Mouse (Mus musculus): ENCODE measurements around the gene Grin2c.

Gene Grin2c

DNA sequence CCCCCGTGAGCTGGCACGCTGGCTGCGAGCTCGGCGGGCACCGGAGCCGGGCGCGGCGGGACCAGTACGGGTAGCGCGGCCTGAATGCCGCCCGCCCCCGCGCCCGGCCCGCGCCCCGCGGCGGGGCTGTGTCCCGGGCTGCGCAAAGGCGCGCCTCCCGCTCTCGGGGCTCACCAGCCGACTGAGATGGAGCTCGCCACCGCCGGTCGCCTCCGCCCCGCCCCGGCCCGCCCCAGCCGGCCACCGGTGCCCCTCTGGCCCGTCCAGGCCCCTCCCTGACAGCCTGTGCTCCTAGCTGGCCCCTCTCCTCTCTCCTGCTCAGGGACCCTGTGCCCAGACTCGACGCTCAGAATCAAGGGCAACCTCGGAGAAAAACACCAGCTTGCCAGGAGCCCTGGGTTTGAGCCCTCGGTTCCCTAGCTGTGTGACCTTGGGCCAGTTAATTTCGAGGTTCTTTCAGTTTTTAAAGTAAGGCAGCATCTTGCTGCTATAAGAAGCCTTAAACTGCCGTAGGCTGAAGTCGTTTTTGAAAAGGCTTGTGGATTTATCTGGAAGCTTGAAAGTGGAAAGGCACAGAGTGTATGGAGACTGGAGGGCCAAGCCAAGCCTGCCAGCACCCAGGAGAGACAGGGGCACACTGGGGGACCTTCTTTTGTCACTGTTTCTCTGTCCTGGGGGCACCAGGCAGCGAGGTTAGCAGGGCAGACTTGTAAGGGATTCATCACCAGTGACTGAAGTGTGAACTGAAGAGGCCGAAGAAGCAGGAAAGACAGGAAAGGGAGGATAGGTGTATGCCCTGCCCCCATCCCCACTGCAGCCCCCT is at the start of gene Grin2c:
Gene Grin2c (minus strand): TSS at position 183 of the 823 bp plus-strand sequence.
- DNase-seq (ENCODE audit: extremely low spot score, low spot score): no peak

DNA sequence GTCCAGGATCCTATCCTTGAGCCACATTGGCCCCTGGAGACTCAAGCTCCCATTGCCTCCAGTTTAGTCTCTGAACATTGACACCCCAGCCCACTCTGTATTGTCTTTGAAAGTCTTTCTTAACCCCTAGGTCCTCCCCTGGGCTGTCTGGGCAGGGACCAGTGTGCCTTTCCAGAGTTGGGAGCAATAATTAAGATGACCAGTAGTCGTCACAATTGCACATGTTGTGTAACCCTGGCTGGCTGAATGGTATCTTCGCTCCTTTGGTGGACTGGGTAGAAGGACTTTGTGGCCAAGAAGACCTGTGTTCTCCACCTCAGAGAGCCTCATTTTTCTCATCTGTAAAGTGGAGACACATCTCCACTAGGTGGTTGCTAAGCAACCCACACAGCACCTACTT is 47.2 kb upstream of the Grin2c start:
- no peak for DNase-seq (ENCODE audit: extremely low spot score, low spot score)

- no peak for DNase-seq (ENCODE audit: extremely low spot score, low spot score)
These were observed 41.7 kb upstream of the Grin2c start for GRCm38 (mm10) chr11:115308781-115309180.

DNA sequence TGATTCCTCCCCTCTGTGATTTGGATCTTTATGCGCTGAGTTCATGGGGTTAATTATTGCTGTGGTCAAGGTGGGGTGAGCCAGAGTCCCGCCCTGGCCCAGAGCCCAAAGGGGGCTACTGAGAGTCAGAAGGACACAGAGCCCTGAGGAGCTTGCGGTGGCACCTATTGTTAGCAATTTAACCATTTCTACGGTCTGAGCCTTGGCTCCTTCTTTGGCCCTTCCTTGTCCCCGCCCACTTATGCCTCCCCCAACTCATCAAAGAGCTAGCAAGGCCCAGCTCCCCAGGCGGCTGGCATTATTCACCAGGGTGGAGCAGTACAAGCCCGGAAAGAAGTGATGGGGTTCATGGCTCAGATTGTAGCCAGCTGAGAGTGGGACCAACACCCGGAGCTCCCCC is 39.8 kb upstream of the Grin2c start, which contains the start of gene Otop2:
Gene Otop2 (plus strand): TSS at position 301 of the 400 bp plus-strand sequence.
- DNase-seq (ENCODE audit: extremely low spot score, low spot score): no peak

- DNase-seq (ENCODE audit: extremely low spot score, low spot score): no peak
These were observed 36.1 kb upstream of the Grin2c start for GRCm38 (mm10) chr11:115303167-115303566.

- no peak for DNase-seq (ENCODE audit: extremely low spot score, low spot score)
These were observed 34.3 kb upstream of the Grin2c start for GRCm38 (mm10) chr11:115301351-115301750.

GRCm38 (mm10) chr11:115300745-115301144 is 33.7 kb upstream of the Grin2c start:
- DNase-seq (ENCODE audit: extremely low spot score, low spot score): no peak

DNA sequence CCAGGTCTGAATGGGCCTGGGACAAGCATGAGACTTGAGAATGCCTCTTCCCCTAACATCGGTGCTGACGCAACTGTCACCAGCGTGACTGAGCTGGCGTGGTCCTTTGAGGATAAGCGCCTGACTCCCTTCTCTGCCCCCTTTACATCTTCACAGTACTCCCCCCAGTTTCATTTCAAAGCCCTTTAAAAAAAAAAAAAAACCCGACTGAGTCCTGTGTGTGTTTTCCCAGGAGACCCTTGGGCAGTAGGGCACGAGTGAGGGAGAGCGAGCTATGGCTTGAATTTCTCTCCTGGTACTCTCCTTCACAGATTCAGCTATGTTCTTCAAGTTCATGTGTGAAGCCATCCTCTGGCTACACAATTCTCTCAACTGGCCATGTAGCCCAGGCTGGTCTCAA is 31.1 kb upstream of the Grin2c start:
- no peak for DNase-seq (ENCODE audit: extremely low spot score, low spot score)

DNA sequence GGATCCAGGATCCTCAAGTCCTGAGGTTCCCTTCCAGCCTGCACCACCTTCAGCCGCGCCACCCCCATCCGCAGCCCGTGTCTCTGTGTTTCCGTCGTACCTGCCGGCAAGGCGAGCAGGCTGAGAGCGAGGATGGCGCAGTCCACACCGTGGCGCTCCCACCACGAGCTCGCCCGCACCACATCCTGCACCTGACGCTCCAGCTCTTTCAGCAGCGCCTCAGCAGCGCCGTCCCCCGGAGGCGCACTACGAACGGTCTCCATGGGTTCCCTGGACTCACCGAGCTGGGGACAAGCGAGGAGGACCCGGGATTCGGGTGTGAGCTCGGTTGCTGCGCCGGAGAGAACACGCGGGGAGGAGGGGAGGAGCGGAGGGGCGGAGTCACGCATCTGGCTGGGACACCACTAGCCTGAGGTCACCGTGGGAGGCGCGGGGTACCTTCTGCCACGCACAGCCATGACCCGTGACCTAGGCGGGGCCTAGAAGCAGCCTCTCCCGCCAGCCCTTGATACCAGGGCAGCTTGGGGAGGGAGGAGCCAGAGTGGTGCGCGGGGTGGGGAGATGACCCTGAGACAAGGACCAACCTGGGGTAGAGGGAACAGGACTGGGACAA is 30.3 kb upstream of the Grin2c start, which contains the start of gene Fads6:
Gene Fads6 (minus strand): TSS at position 450 of the 613 bp plus-strand sequence.
- peak; percentile 49 for DNase-seq (ENCODE audit: extremely low spot score, low spot score)

DNA sequence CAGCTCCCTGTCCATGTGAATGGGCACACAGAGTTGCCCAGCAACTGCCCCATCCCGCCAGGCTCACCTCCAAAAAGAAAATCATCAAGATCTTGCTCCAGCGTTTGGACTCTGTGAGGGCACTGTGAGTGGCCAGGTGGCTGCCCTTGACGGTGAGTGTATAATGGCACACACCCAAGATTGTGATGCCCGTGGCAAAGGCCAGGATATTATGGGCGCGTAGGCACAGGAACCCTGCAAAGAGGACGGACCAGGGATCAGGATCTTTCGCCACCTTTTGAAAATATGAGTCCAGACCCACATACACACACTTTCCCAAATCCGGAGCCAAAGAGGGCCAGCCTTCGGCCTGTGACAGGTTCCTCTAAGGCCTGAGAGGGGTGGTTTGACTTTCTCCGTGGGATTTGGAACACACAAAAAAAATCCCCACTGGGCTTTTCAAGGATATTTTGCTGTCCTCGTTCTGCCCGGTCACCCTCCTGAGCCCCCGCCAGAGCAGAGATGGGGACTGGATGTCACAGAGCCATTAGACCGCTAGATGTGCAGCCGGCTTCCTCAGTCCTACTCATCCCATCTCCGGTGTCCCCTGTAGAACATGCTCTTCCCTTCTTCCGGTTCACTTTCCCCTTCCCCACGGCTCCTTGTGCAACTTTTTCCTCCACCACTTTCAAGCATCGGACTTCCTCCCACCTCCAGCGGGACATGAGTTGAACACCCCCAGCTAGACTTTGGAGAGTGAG is 29.6 kb upstream of the Grin2c start:
- DNase-seq (ENCODE audit: extremely low spot score, low spot score): no peak

GRCm38 (mm10) chr11:115295939-115296338 is 28.9 kb upstream of the Grin2c start:
- no peak for DNase-seq (ENCODE audit: extremely low spot score, low spot score)

- no peak for DNase-seq (ENCODE audit: extremely low spot score, low spot score)
These were observed 25.8 kb upstream of the Grin2c start for GRCm38 (mm10) chr11:115292631-115293375.

DNA sequence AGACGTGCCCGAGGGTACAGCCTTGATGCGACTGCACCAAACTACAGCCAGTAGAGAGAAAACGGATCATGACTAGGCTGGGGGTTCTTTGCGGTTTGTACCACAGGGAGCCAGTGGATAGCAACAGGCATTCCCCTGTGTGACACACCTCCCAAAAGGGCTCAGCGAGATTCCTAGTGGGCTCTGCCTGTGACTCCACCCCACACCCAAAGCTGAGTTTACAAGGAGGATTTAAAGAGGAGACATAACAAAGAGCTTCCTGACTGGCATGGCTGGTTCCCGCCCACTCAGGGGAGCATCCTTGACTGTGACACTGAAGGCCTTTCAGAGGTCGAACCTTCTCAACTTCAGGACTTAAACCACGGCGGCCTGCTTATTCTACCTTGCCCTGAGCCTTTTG is 24.5 kb upstream of the Grin2c start:
- no peak for DNase-seq (ENCODE audit: extremely low spot score, low spot score)

DNA sequence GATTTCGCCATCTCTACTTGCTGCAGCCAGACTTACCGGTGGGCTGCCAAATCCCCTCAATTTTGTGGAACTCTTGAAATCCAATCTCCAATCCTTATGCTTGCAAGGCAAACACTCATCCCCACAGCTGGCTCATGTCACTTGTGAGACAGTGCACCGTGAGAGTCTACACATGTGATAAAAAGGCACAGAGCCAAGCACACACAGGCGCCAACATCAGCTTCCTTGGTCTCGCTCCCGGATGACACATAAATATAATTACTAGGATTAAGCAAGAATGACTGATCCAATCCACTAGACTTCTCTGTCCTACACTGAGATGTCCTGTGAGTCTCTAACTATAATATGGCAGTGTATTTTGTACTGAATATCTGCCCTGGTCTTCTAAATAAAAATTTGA is 23.9 kb upstream of the Grin2c start:
- no peak for DNase-seq (ENCODE audit: extremely low spot score, low spot score)

DNA sequence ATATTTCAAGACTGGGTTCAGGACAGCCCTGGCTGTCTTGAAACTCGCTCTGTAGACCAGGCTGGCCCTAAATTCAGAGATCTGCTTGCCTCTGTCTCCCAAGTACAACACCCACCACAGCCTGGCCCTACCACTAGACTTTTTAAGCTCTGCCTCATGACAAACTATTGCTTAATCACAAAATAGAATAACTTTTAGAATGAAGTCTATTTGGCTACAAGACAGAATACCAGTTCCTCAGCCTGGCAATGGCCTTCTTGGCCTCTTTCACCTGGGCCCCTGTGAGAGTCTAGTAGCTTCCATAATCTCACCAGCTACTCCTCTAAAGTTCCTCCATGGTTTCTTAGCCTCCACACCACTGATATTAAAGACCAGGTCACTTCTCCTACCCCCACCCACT is 23.3 kb upstream of the Grin2c start:
- DNase-seq (ENCODE audit: extremely low spot score, low spot score): no peak

DNA sequence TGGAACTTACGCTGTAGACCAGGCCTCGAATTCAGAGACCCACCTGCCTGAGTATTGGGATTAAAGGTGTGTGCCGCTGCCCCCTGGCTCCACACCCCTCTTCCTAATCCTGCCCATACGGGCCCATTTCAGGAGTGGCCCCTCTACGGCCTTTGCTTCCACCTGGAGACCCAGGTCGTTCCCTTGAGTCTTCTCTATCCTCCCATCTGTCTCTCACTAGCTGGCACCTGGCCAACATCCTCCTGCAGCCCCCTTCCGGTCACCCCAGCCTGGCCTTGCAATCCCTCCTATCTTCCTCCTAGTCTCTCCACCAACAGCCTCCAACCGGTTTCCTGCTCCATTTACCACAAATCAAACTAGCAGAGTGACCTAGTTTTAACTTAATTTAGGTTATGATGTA is 22.8 kb upstream of the Grin2c start:
- no peak for DNase-seq (ENCODE audit: extremely low spot score, low spot score)

GRCm38 (mm10) chr11:115288305-115288704 is 21.3 kb upstream of the Grin2c start:
- DNase-seq (ENCODE audit: extremely low spot score, low spot score): no peak

DNA sequence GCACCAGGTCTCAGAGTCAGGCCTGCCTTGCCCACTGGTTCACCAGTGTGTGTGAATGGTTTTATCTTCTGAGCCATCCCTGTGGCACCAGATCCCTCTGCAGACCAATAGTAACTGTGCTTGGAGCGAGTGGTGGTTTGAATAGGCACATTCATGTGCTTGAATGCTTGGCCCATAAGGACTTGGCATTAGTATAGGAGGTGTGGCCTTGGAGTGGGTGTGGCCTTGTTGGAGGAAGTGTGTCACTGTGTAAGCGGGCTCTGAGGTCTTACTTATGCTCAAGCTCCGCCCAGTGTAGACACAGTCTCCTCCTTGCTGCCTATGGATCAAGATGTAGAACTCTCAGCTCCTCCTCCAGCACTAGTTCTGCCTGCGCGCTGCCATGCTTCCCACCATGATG is 20.3 kb upstream of the Grin2c start:
- DNase-seq (ENCODE audit: extremely low spot score, low spot score): no peak

- no peak for DNase-seq (ENCODE audit: extremely low spot score, low spot score)
These were observed 19.4 kb upstream of the Grin2c start for GRCm38 (mm10) chr11:115286201-115286993.

DNA sequence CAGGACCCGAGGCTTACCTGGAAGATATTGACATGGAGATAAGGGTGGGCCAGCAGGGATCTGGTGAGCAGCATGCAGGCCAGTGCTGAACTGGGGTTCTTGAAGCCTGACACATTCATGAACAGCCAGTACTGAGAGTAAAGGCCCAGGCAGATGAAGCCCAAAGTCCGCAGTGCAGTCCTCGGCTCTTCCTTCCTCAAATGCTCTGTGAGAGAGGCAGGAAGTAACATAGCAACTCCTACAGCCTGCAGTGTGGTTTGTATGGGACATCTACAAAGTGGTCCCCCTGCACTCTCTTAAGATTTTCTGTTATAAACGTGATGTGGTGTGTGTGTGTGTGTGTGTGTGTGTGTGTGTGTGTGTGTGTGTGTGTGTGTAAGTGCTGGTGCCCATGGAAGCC is 18.2 kb upstream of the Grin2c start:
- no peak for DNase-seq (ENCODE audit: extremely low spot score, low spot score)

Data from neural tube, embryonic 10.5 days (tissue).